Mouse (Mus musculus) liver, adult 2 months (tissue): ENCODE results near the gene Trappc6b. TPM values are rescaled to one million over a fixed set of nuclear protein-coding genes. Genes with fewer than 3 reads are reported as not detected.

ENCODE experiments used
- DNase-seq: peaks from one replicate; pipeline ENCODE4 v3.0.0-alpha.2; 2011; ENCODE audit warnings: low read depth, low spot score; ENCODE audit errors: extremely low read depth
- H3K27ac ChIP-seq: fragments of 200-500 bp; replicated peaks from 2 replicates; pipeline ENCODE4 v1.5.1; 2012; ENCODE audit warnings: low read depth, mild to moderate bottlenecking, control low read depth, inconsistent platforms, low read length; ENCODE audit not compliant: insufficient read depth
- H3K27me3 ChIP-seq: fragments of 200-500 bp; 2 replicates; pipeline ENCODE4 v1.6.1; 2012; ENCODE audit warnings: mild to moderate bottlenecking, moderate library complexity, low read length, inconsistent platforms; ENCODE audit not compliant: control insufficient read depth, insufficient read depth
- H3K36me3 ChIP-seq: fragments of 200-500 bp; 2 replicates; pipeline ENCODE4 v1.6.1; 2012; ENCODE audit warnings: low read length, inconsistent platforms; ENCODE audit not compliant: control insufficient read depth, insufficient read depth
- H3K4me1 ChIP-seq: fragments of 200-500 bp; 2 replicates; pipeline ENCODE4 v1.6.1; 2011; ENCODE audit warnings: low read length; ENCODE audit not compliant: control insufficient read depth, insufficient read depth
- H3K4me3 ChIP-seq: fragments of 200-500 bp; 2 replicates; pipeline ENCODE4 v1.5.1; 2011; ENCODE audit warnings: low read depth, mild to moderate bottlenecking, control low read depth, low read length, moderate library complexity; ENCODE audit not compliant: insufficient read depth
- H3K79me2 ChIP-seq: fragments of 200-500 bp; 2 replicates; pipeline ENCODE4 v1.6.1; 2012; ENCODE audit warnings: inconsistent platforms, mild to moderate bottlenecking, low read length, moderate library complexity; ENCODE audit not compliant: control insufficient read depth, insufficient read depth
- H3K9ac ChIP-seq: fragments of 200-500 bp; 2 replicates; pipeline ENCODE4 v1.6.1; 2012; ENCODE audit warnings: low read depth, mild to moderate bottlenecking, control low read depth, inconsistent platforms, low read length
- CTCF ChIP-seq: fragments of 200-500 bp; IDR thresholded peaks from 2 replicates; pipeline ENCODE4 v1.5.1; 2011; ENCODE audit warnings: low read depth, low read length, control low read depth
- POLR2A ChIP-seq: fragments of 200-500 bp; IDR thresholded peaks from 2 replicates; pipeline ENCODE4 v1.6.1; 2011; ENCODE audit warnings: low read length, control low read depth; ENCODE audit not compliant: insufficient read depth; ENCODE audit errors: extremely low read depth
- WGBS: fragments of 180-500 bp; shearing (Covaris S2); methylation state at CpG from one replicate; pipeline ENCODE4 v1.1.7; 2018; 5-methylcytosine and 5-hydroxymethylcytosine counted together
- polyA plus RNA-seq: library from polyadenylated mRNA; depleted of rRNA; stranded (reverse); fragments of >200 nt; gene quantifications from 2 replicates; pipeline ENCODE4 v1.2.3, GENCODE M21; 2012
- total RNA-seq: library from RNA; depleted of rRNA; stranded (reverse); fragments of >200 nt; gene quantifications from 2 replicates; pipeline ENCODE4 v1.2.3, GENCODE M21; 2014

Trappc6b gene
- total and polyA plus RNA-seq, 2 experiments = 37.6 to 63.9 TPM

DNA sequence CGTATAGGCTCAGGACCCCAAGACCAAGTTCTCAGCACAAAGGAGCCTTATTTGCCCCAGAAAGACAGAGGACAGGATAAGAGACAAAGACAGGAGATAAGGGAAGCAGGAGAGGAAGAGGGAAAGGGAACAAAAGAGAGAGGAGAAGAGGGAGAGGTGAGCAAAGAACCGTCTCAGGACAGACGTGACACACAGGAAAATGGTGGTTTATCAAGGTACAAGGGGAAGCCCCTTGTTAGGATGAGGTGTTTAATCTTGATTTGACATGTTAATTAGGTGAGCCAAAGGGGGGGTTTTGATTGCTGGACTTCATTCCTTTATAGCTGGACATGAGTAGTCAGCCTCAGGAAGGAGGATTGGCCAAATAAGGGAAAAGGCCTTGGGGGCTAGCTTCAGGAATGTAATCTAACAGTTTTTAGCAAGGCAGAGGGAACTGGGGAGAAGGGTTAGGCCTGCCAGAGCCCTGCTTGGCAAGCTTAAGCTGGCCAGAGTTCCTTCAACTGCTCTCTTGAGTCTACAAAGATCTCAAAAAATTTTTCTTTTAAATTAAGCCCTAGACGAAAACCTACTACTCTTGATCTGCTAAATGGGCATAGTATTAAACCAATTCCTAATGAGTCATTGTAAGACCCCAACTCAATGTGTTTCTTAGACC is 5.9 kb downstream of the Trappc6b start:
- Histone ChIP-seq H3K36me3 (peaks cover 6% of the 10 kb centered on the region), H3K4me1 (peaks cover 6% of the 10 kb centered on the region; the same call in 1 of the 2 replicates), H3K4me3 (no peak overlapping the region), H3K27me3 (no peaks in the 10 kb centered on the region), H3K27ac (no peak overlapping the region), H3K9ac (no peak overlapping the region), H3K79me2 (peaks cover 57% of the 10 kb centered on the region)
- WGBS = 81% methylated on average over 4 of the region's 4 CpGs
- DNase-seq = no peak
- TF ChIP-seq CTCF = no peak
- no peak for TF ChIP-seq POLR2A

DNA sequence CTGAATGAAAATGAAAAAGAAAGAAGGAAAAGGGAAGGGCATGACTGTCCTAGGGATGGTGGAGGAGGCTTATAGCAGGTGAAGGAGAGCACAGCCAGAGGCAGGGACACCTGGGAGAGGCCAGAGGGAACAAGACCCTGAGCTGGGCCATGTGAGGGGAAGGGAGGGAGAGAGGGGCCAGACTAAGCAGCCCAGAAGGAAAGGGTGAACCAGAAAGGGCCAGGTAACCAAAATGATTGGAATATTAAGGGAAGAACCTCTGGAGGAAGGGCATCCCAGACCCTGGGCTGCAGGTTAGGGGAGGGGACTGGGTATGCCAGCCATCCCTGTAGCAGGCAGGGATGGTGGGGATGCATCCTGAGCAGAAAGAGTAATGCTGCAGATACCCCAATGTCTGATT is 7.3 kb downstream of the Trappc6b start:
- no peak overlapping the region for H3K4me3 ChIP-seq
- no peak overlapping the region for H3K27ac ChIP-seq
- H3K4me1 ChIP-seq = peaks cover 5% of the 10 kb centered on the region; the same call in 1 of the 2 replicates
- DNase-seq = no peak
- TF ChIP-seq POLR2A (no peak), CTCF (no peak)
- peaks cover 11% of the 10 kb centered on the region for H3K36me3 ChIP-seq
- H3K27me3 ChIP-seq = no peaks in the 10 kb centered on the region
- peaks cover 48% of the 10 kb centered on the region for H3K79me2 ChIP-seq
- H3K9ac ChIP-seq = no peak overlapping the region

DNA sequence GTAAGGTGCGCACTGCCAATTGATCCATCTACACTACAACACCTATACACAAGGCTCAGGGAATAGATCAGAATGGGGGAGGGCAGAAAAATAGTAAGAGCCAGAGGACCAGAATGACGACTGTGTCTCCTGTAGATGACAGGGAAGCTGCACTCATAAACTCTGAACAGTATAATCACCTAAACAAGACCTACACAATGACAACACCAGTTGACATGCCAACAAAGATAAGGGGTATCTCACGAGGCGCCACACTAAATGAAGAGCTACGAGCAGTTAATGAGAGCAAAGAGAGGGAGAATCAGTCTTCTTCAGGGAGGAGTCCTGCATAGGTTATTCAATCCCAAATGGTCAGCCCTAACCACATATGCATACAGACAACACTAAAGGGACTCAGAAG is 8.1 kb downstream of the Trappc6b start:
- peaks cover 16% of the 10 kb centered on the region for H3K36me3 ChIP-seq
- DNase-seq = no peak
- WGBS = 92% methylated on average over 5 of the region's 5 CpGs
- no peak overlapping the region for H3K4me3 ChIP-seq
- no peaks in the 10 kb centered on the region for H3K27me3 ChIP-seq
- peaks cover 5% of the 10 kb centered on the region; the same call in 1 of the 2 replicates for H3K4me1 ChIP-seq
- TF ChIP-seq CTCF = no peak
- TF ChIP-seq POLR2A = no peak
- peaks cover 44% of the 10 kb centered on the region for H3K79me2 ChIP-seq
- no peak overlapping the region for H3K27ac ChIP-seq
- no peak overlapping the region for H3K9ac ChIP-seq

DNA sequence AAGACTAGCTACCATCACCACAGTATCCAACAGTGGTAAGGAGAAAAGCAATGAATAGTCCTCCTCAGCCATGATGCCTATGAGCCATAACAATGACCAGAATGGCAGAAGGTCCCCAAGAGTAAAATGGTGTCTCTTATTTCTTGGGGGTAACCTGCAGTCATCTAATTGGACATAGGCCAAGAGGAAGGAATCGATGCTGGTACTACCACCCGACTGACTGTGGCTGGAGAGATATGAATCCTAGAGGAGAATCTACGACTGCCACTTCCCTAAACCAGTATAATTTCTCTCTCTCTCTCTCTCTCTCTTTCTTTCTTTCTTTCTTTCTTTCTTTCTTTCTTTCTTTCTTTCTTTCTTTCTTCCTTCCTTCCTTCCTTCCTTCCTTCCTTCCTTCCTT is 8.8 kb downstream of the Trappc6b start:
- peaks cover 19% of the 10 kb centered on the region for H3K36me3 ChIP-seq
- DNase-seq = no peak
- 69% methylated on average over 3 of the region's 3 CpGs for WGBS
- peaks cover 3% of the 10 kb centered on the region; the same call in 1 of the 2 replicates for H3K4me1 ChIP-seq
- H3K4me3 ChIP-seq = no peak overlapping the region
- H3K27me3 ChIP-seq = no peaks in the 10 kb centered on the region
- H3K9ac ChIP-seq = no peak overlapping the region
- peaks cover 40% of the 10 kb centered on the region for H3K79me2 ChIP-seq
- no peak overlapping the region for H3K27ac ChIP-seq
- TF ChIP-seq CTCF = no peak
- TF ChIP-seq POLR2A = no peak

DNA sequence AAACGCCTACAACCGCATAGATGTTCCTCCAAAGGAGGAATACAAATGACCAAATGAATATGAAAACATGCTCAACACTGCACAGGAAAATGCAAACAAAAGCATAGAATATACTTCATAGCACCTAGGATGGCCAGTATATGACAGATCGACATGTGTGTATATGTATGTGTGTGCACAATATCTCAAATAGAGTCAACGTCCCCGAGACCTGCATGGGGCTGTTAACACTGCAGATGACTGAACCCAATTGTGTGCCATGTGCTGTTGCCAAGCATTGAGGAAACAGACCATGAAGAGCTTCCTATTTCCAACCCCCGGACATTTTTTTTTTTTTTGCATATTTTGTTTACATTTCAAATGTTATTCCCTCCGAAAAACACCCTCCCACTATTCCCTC is 20.4 kb downstream of the Trappc6b start:
- Histone ChIP-seq H3K27ac (no peak overlapping the region), H3K27me3 (no peaks in the 10 kb centered on the region), H3K79me2 (no peaks in the 10 kb centered on the region), H3K4me3 (no peak overlapping the region), H3K4me1 (no peaks in the 10 kb centered on the region; the same call in 1 of the 2 replicates), H3K9ac (no peak overlapping the region), H3K36me3 (peaks cover 16% of the 10 kb centered on the region)
- TF ChIP-seq CTCF (no peak), POLR2A (no peak)
- 29% methylated on average over 7 of the region's 7 CpGs for WGBS
- DNase-seq = no peak
